Mouse (Mus musculus) forebrain, embryonic 10.5 days (tissue): ENCODE data around the gene Ngef. TPM values are rescaled to one million over a fixed set of nuclear protein-coding genes. Genes with fewer than 3 reads are reported as not detected.

ENCODE experiments used
- DNase-seq: peaks from one replicate; pipeline ENCODE4 v3.0.0-alpha.2; 2017; ENCODE audit warnings: low spot score; ENCODE audit errors: extremely low spot score
- H3K27ac ChIP-seq: fragments of 300-500 bp; sonication (generic); 2 replicates; pipeline ENCODE4 v1.5.1; 2016; ENCODE audit warnings: mild to moderate bottlenecking
- H3K27me3 ChIP-seq: fragments of 300-500 bp; sonication (generic); 2 replicates; pipeline ENCODE4 v1.6.1; 2016; ENCODE audit warnings: mild to moderate bottlenecking; ENCODE audit not compliant: poor library complexity, severe bottlenecking
- H3K36me3 ChIP-seq: fragments of 300-500 bp; sonication (generic); replicated peaks from 2 replicates; pipeline ENCODE4 v1.6.1; 2016; ENCODE audit warnings: mild to moderate bottlenecking, moderate library complexity
- H3K4me1 ChIP-seq: fragments of 300-500 bp; sonication (generic); 2 replicates; pipeline ENCODE4 v1.6.1; 2016
- H3K4me3 ChIP-seq: fragments of 300-500 bp; sonication (generic); 2 replicates; pipeline ENCODE4 v1.5.1; 2016; ENCODE audit warnings: mild to moderate bottlenecking, moderate library complexity
- H3K9me3 ChIP-seq: fragments of 300-500 bp; sonication (generic); 2 replicates; pipeline ENCODE4 v1.6.1; 2016; ENCODE audit warnings: mild to moderate bottlenecking, moderate library complexity
- WGBS: fragments of 180-500 bp; shearing (Covaris S2); methylation state at CpG from one replicate; pipeline ENCODE4 v1.1.7; 2016; 5-methylcytosine and 5-hydroxymethylcytosine counted together
- polyA plus RNA-seq: library from polyadenylated mRNA; unstranded; fragments of >200 nt; fragmentation: Nextera tagmentation; extraction: Ambion mirVana; gene quantifications from 2 replicates; pipeline ENCODE4 v1.2.1, GENCODE M21; 2016

Ngef gene
- polyA plus RNA-seq, 1 experiment from 2014 or later: 3.6 TPM

GRCm38 (mm10) chr1:87541614-87542013 is 32.1 kb downstream of the Ngef start:
- WGBS: 44% methylated on average over 7 of the region's 7 CpGs
- Histone ChIP-seq H3K4me1 (peaks cover 11% of the 10 kb centered on the region), H3K27me3 (no peaks in the 10 kb centered on the region), H3K27ac (no peak overlapping the region), H3K4me3 (no peak overlapping the region), H3K9me3 (no peaks in the 10 kb centered on the region), H3K36me3 (no peaks in the 10 kb centered on the region)
- DNase-seq: no peak

DNA sequence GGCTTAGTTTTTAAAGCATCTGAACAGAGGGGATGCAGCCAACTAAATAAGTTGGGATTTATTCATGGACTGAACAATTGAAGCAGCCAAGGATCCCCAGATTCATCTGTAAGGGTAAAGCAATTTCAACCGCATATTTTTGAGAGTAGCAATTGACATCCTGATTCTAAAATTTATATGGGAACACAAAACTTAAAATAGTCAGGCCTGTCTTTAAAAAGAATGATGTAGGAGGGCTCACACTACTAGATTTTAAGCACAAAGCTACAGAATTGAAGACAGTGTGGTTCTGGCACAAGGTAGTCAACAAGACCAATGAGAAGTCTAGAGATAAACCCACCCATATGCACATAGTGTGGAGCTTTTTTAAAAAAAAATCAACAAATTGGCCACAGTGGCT is 36.7 kb downstream of the Ngef start:
- H3K27me3 ChIP-seq: no peaks in the 10 kb centered on the region
- no peaks in the 10 kb centered on the region for H3K4me1 ChIP-seq
- DNase-seq: no peak
- H3K36me3 ChIP-seq: no peaks in the 10 kb centered on the region
- no peak overlapping the region for H3K27ac ChIP-seq
- WGBS: 98% methylated on average over 1 of the region's 1 CpGs
- H3K4me3 ChIP-seq: no peak overlapping the region
- H3K9me3 ChIP-seq: no peaks in the 10 kb centered on the region

DNA sequence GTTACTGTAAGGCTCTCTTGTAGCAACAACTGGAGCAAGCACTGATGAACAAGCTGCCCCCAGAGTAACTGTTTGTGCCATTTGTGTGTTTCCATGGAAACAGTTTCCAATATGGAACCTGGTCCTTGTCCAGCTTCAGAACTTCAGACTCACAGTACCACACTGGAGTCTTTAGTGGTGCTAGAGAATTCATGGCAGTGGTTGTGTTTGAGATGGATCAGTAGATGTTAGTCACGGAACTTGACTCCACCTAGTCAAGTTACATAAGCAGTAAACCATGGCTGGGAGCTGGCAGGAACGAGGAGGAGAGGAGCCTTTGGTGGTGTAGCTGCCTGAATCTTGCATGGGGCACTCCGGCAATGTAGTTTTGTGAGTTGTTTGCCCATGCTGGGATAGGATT is 39.6 kb downstream of the Ngef start:
- Histone ChIP-seq H3K9me3 (no peaks in the 10 kb centered on the region), H3K36me3 (no peaks in the 10 kb centered on the region), H3K4me1 (no peaks in the 10 kb centered on the region), H3K27ac (no peak overlapping the region), H3K4me3 (no peak overlapping the region), H3K27me3 (no peaks in the 10 kb centered on the region)
- DNase-seq: no peak
- 85% methylated on average over 3 of the region's 3 CpGs for WGBS

GRCm38 (mm10) chr1:87532346-87532745 is 41.3 kb downstream of the Ngef start:
- no peaks in the 10 kb centered on the region for H3K36me3 ChIP-seq
- no peak overlapping the region for H3K27ac ChIP-seq
- no peak overlapping the region for H3K4me3 ChIP-seq
- no peaks in the 10 kb centered on the region for H3K27me3 ChIP-seq
- WGBS: 81% methylated on average over 4 of the region's 4 CpGs
- no peak for DNase-seq
- no peaks in the 10 kb centered on the region for H3K9me3 ChIP-seq
- H3K4me1 ChIP-seq: no peaks in the 10 kb centered on the region

GRCm38 (mm10) chr1:87527191-87527590 is 46.5 kb downstream of the Ngef start:
- whole genome bisulfite sequencing: 83% methylated on average over 9 of the region's 9 CpGs
- Histone ChIP-seq H3K4me3 (no peak overlapping the region), H3K27me3 (no peaks in the 10 kb centered on the region), H3K4me1 (no peaks in the 10 kb centered on the region), H3K9me3 (no peaks in the 10 kb centered on the region), H3K36me3 (no peaks in the 10 kb centered on the region), H3K27ac (no peak overlapping the region)
- no peak for DNase-seq

- Histone ChIP-seq H3K9me3 (no peaks in the 10 kb centered on the region), H3K4me3 (no peak overlapping the region), H3K27me3 (no peaks in the 10 kb centered on the region; the same call in 1 of the 2 replicates), H3K36me3 (no peaks in the 10 kb centered on the region), H3K4me1 (peaks cover 9% of the 10 kb centered on the region), H3K27ac (no peak overlapping the region)
- 91% methylated on average over 7 of the region's 7 CpGs for WGBS
- DNase-seq: no peak
Measured at GRCm38 (mm10) chr1:87525041-87525440, 48.6 kb downstream of the Ngef start.

- no peak overlapping the region for H3K27ac ChIP-seq
- no peak for DNase-seq
- H3K9me3 ChIP-seq: no peaks in the 10 kb centered on the region
- WGBS: 78% methylated on average over 1 of the region's 1 CpGs
- H3K27me3 ChIP-seq: no peaks in the 10 kb centered on the region; the same call in 1 of the 2 replicates
- H3K36me3 ChIP-seq: no peaks in the 10 kb centered on the region
- H3K4me1 ChIP-seq: peaks cover 13% of the 10 kb centered on the region
- H3K4me3 ChIP-seq: no peak overlapping the region
Measured at GRCm38 (mm10) chr1:87521523-87521922, 52.1 kb downstream of the Ngef start.

DNA sequence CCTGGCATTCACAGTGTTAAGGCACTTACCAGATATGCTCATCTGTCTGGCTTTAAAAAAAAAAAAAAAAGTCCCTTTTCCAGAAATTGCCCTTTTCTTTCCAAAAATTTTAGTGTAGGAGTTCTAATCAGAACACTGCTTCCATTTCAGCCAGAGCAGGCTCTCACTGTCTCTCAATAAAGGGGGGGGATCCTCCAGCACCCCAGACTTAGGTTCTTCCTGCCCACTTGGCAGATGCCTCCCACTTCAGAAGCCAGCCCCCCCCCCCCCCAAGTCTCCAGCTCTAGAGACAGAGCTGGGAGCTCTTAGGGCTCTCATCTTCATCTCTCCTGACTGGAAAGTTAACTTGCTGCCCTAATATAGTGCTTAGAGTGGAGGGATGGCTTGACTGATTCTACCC is 53.2 kb downstream of the Ngef start:
- DNase-seq: no peak
- H3K4me3 ChIP-seq: no peak overlapping the region
- no peaks in the 10 kb centered on the region for H3K36me3 ChIP-seq
- H3K9me3 ChIP-seq: no peaks in the 10 kb centered on the region
- H3K27me3 ChIP-seq: no peaks in the 10 kb centered on the region; the same call in 1 of the 2 replicates
- H3K27ac ChIP-seq: no peak overlapping the region
- H3K4me1 ChIP-seq: peaks cover 13% of the 10 kb centered on the region

- no peak for DNase-seq
- Histone ChIP-seq H3K27ac (no peak overlapping the region), H3K9me3 (no peaks in the 10 kb centered on the region), H3K4me1 (peaks cover 18% of the 10 kb centered on the region), H3K36me3 (no peaks in the 10 kb centered on the region), H3K4me3 (peak overlapping the region; percentile 79), H3K27me3 (peaks cover 59% of the 10 kb centered on the region)
- WGBS: 22% methylated on average over 5 of the region's 5 CpGs
Measured at GRCm38 (mm10) chr1:87510845-87511244, 62.8 kb downstream of the Ngef start.

GRCm38 (mm10) chr1:87510166-87510691 is 63.4 kb downstream of the Ngef start:
- Histone ChIP-seq H3K4me1 (peaks cover 18% of the 10 kb centered on the region), H3K27ac (peak overlapping the region; percentile 84), H3K9me3 (no peaks in the 10 kb centered on the region), H3K4me3 (peak overlapping the region; percentile 79), H3K27me3 (peaks cover 59% of the 10 kb centered on the region), H3K36me3 (no peaks in the 10 kb centered on the region)
- peak; percentile 33 for DNase-seq
- WGBS: 1% methylated on average over 61 of the region's 61 CpGs

- Histone ChIP-seq H3K27me3 (peaks cover 59% of the 10 kb centered on the region), H3K36me3 (no peaks in the 10 kb centered on the region), H3K4me3 (peak within 1 kb of the TSS; percentile 79), H3K4me1 (peaks cover 18% of the 10 kb centered on the region), H3K27ac (peak within 1 kb of the TSS; percentile 84), H3K9me3 (no peaks in the 10 kb centered on the region)
- WGBS: 1% methylated on average over 56 of the region's 56 CpGs
- peak; percentile 40 for DNase-seq
Measured at GRCm38 (mm10) chr1:87509561-87510165, 64.0 kb downstream of the Ngef start, which contains the start of gene Neu2. TSS of gene Neu2 (plus strand) at chr1:87509889.

DNA sequence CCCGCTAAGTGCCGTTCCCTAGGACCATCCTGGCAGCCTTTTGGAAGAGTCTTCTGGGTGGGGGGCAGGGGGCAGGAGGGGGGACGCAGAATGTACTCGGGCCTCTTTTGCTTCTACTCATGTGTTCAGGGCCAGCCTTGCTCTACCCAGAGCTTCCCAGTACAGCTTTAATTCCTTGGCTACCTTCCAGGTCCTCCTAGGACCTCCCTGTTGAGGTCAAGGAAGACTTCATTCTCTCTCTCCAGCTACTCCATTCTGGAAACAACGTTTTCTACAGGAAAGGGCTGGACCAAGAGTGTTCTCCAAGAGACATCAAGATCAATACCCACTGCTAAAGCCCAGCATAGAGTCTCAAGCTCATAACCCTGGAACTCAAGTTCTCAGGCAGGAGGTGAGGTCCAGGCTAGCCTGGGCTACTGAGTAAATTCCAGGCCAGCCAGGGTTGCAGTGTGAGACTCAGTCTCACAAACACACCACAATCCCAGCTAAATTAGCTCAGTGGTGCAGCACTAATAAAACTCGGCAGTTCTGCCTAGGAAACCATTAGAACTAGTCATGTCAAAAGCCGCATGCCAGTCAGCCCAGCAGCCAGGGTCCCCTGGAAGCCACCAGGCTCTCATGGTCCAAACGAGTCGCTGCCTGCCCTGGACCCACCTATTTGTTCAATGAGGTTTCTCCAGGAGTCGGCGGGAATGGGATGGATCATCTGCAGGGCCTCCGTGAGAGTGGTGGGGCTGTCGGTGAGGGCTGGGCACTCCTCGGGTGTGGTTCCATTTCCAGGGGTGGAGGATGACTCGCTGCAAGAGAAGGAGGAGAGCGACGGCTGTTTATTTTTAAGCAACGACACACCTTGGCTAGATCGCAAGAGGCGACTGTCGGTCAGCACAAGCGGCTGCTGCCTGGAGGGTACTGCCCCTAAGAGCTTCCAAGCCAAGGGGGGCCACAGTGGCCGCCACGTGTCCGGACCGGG is 64.8 kb downstream of the Ngef start:
- no peaks in the 10 kb centered on the region for H3K36me3 ChIP-seq
- WGBS: 22% methylated on average over 26 of the region's 26 CpGs
- H3K27ac ChIP-seq: no peak overlapping the region
- H3K9me3 ChIP-seq: no peaks in the 10 kb centered on the region
- no peak for DNase-seq
- H3K4me1 ChIP-seq: peaks cover 25% of the 10 kb centered on the region
- H3K4me3 ChIP-seq: peak overlapping the region; percentile 79
- H3K27me3 ChIP-seq: peaks cover 59% of the 10 kb centered on the region

DNA sequence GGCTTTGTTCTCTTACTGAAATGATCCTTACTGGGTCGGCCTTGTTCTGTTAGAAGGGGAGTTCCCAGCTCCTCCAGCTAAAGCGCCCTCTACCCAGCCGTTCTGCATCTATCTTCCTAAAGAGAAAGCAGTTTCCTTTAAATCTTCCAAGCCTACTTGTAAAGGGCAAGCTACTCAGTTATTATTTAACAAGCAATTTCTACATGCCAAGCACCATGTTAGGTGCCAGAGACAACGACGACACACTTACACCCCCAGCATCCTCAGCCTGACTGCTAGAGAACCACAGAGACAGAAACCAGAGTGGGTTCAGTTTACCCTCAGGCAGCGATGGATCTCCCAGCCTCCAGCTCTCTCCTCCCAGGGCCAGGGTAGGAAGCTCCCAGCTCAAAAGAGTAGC is 65.8 kb downstream of the Ngef start:
- Histone ChIP-seq H3K4me1 (peaks cover 33% of the 10 kb centered on the region), H3K36me3 (no peaks in the 10 kb centered on the region), H3K27ac (no peak overlapping the region), H3K9me3 (no peaks in the 10 kb centered on the region), H3K27me3 (peaks cover 59% of the 10 kb centered on the region), H3K4me3 (no peak overlapping the region)
- WGBS: 62% methylated on average over 6 of the region's 6 CpGs
- no peak for DNase-seq
